Mouse (Mus musculus) olfactory bulb, adult 2 months (tissue): ENCODE results near the gene 6030452D12Rik. TPM values are rescaled to one million over a fixed set of nuclear protein-coding genes. Genes with fewer than 3 reads are reported as not detected.

Experiments
- H3K27ac ChIP-seq: fragments of 200-500 bp; 2 replicates; pipeline ENCODE4 v1.5.1; 2012; ENCODE audit warnings: low read depth, low read length; ENCODE audit not compliant: insufficient read depth
- H3K4me1 ChIP-seq: fragments of 200-500 bp; 2 replicates; pipeline ENCODE4 v1.6.1; 2012; ENCODE audit warnings: low read length; ENCODE audit not compliant: control insufficient read depth, insufficient read depth
- H3K4me3 ChIP-seq: fragments of 200-500 bp; 2 replicates; pipeline ENCODE4 v1.5.1; 2012; ENCODE audit warnings: mild to moderate bottlenecking, low read depth, low read length, moderate library complexity; ENCODE audit not compliant: insufficient read depth
- CTCF ChIP-seq: fragments of 200-500 bp; IDR thresholded peaks from 2 replicates; pipeline ENCODE4 v1.5.1; 2012; ENCODE audit warnings: low read depth, mild to moderate bottlenecking, low read length, moderate library complexity; ENCODE audit not compliant: insufficient read depth
- POLR2A ChIP-seq: fragments of 200-500 bp; IDR thresholded peaks from 2 replicates; pipeline ENCODE4 v1.6.1; 2012; ENCODE audit warnings: mild to moderate bottlenecking, low read depth, low read length, moderate library complexity; ENCODE audit not compliant: insufficient read depth
- WGBS: fragments of 180-500 bp; shearing (Covaris S2); methylation state at CpG from one replicate; pipeline ENCODE4 v1.1.7; 2018; 5-methylcytosine and 5-hydroxymethylcytosine counted together
- polyA plus RNA-seq: library from polyadenylated mRNA; stranded (reverse); fragments of >200 nt; gene quantifications from 2 replicates; pipeline ENCODE4 v1.2.4, GENCODE M21; 2012; ENCODE audit warnings: low replicate concordance; ENCODE audit not compliant: missing spikeins, insufficient read depth, insufficient read length

6030452D12Rik gene
- polyA plus RNA-seq, 1 experiment: not detected

DNA sequence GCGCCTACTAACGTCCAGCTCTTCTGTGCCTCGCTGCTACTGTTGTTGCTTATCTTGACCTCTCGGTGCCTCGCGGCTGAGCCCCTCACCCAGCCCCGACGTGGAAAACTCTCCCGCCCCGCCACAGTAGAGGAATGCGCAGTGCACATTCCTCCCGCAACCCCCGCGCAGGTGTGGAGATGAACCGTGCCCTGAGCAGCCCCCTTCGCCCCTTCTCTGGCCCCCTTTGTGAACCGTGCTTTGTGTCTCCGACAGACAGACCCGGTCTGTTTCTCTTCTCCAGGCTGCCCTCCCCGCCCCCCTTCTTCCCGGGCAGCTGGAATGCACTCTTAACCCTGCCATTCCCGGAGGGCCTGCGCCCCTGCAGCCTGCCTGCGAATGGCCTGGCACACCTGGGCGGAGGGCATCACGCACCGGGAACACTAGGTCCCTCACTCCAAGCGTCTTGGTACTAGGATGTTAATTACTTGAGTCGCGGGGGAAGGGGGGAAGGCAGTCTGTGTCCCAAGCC is 11.3 kb downstream of the 6030452D12Rik start:
- H3K4me3 ChIP-seq: peak overlapping the region; percentile 8
- WGBS: 2% methylated on average over 30 of the region's 30 CpGs
- TF ChIP-seq POLR2A (no peak), CTCF (no peak)

GRCm38 (mm10) chr8:106512475-106513150 is 12.3 kb downstream of the 6030452D12Rik start:
- H3K4me3 ChIP-seq: no peak overlapping the region
- TF ChIP-seq POLR2A (no peak), CTCF (no peak)

More for the DNA sequence above, 11.3 kb downstream of the 6030452D12Rik start:
- peaks cover 21% of the 10 kb centered on the region for H3K4me1 ChIP-seq
- no peak overlapping the region for H3K27ac ChIP-seq

GRCm38 (mm10) chr8:106515946-106516479 is 15.7 kb downstream of the 6030452D12Rik start:
- WGBS: 72% methylated on average over 1 of the region's 1 CpGs
- H3K27ac ChIP-seq: no peak overlapping the region
- no peak overlapping the region for H3K4me3 ChIP-seq
- TF ChIP-seq CTCF (no peak), POLR2A (no peak)
- H3K4me1 ChIP-seq: peaks cover 8% of the 10 kb centered on the region

More at GRCm38 (mm10) chr8:106512475-106513150, 12.3 kb downstream of the 6030452D12Rik start:
- Histone ChIP-seq H3K27ac (no peak overlapping the region), H3K4me1 (peaks cover 19% of the 10 kb centered on the region)
- 70% methylated on average over 7 of the region's 7 CpGs for WGBS

DNA sequence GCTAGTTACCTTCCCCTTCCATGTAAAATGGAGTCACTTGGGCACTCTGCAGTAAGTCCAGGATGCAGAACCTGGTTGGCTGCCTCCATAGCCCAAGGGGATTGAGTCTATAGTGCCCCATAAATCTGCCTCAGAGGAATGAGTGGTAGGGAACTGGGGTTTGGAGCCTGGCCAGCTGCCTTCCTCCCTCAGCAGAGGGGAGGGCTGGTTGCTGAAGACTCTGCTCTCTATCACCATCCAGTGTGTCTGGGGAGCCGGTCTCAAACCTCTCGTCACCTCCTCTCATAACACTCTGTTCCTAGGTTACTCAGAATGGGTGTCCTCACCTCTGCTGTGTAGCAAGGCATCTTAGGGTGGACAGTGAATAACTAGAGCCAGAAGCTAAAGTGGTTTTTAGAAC is 16.3 kb downstream of the 6030452D12Rik start:
- Histone ChIP-seq H3K4me3 (no peak overlapping the region), H3K4me1 (peaks cover 2% of the 10 kb centered on the region), H3K27ac (no peak overlapping the region)
- 83% methylated on average over 2 of the region's 2 CpGs for WGBS
- TF ChIP-seq CTCF (no peak), POLR2A (no peak)

DNA sequence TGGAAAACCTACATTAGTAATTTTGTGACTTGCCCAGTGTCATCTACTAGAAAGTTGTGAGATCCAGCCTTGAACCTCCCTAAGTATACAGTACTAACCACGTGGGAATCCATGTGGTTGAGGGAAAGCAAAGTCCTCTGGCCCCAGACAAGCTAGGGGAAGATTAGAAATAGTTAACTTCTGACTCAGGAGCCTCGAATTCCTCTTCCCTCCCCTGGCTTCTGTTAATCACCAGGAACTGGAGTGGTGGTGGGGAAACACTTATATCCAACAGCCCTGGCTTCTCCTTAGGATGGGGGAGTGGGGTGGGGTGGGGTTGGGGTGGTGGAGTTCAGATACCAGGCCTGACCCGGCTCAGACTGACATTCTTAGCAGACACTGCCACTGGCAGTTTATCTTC is 18.4 kb downstream of the 6030452D12Rik start:
- H3K4me1 ChIP-seq: no peaks in the 10 kb centered on the region
- H3K27ac ChIP-seq: no peak overlapping the region
- H3K4me3 ChIP-seq: no peak overlapping the region
- TF ChIP-seq CTCF: no peak
- no peak for TF ChIP-seq POLR2A
- 49% methylated on average over 3 of the region's 3 CpGs for WGBS

- Histone ChIP-seq H3K4me1 (no peaks in the 10 kb centered on the region), H3K27ac (no peak overlapping the region), H3K4me3 (no peak overlapping the region)
- no peak for TF ChIP-seq CTCF
- no peak for TF ChIP-seq POLR2A
- 84% methylated on average over 7 of the region's 7 CpGs for WGBS
These were observed 20.3 kb downstream of the 6030452D12Rik start for GRCm38 (mm10) chr8:106520578-106520977.

DNA sequence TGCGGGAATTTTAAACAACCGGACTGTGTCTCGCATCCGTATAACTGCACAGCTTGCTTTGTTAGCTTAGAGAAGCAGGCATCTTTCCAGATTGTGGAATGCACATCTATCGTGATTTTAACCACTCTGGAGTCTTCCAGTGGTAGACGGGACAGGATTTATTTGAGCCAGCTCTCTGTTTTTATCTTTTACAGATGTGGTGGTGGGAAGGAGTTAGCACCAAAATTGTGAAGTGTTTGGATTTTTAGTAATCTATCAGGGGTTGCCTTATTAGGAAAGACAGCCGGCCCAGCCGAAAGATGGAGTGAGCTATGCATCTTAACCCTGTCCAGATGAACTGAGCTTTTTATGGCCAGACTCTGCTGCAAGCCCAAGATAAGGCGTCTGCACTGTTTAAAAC is 21.5 kb downstream of the 6030452D12Rik start:
- TF ChIP-seq POLR2A (no peak), CTCF (no peak)
- 85% methylated on average over 9 of the region's 9 CpGs for WGBS
- no peak overlapping the region for H3K4me3 ChIP-seq
- no peaks in the 10 kb centered on the region for H3K4me1 ChIP-seq
- H3K27ac ChIP-seq: no peak overlapping the region

- Histone ChIP-seq H3K27ac (no peak overlapping the region), H3K4me1 (0 out of 2 replicates have a peak, but pooled peaks cover 4% of the 10 kb centered on the region), H3K4me3 (no peak overlapping the region)
- WGBS: 82% methylated on average over 6 of the region's 6 CpGs
- TF ChIP-seq POLR2A (no peak), CTCF (no peak)
These were observed 26.4 kb downstream of the 6030452D12Rik start for GRCm38 (mm10) chr8:106526725-106527124.
